Mouse (Mus musculus) retina, adult 2 months (tissue): ENCODE data around the gene Olfr1118.
"Not testable (repeated sequence)": the region's sequence is repeated elsewhere in the genome, so short reads cannot be mapped to it uniquely, and the experiment has no call there.

Experiments
- DNase-seq: peaks from one replicate; pipeline ENCODE4 v3.0.0-alpha.2; 2012; ENCODE audit warnings: low read depth, low spot score

The Olfr1118 gene

GRCm38 (mm10) chr2:87307281-87307680, at the start of gene Olfr1118:
Gene Olfr1118 (plus strand): TSS chr2:87307581.
- no peak for DNase-seq

GRCm38 (mm10) chr2:87267234-87267633, 40.1 kb upstream of the Olfr1118 start, which contains the start of gene Olfr1116:
Gene Olfr1116 (plus strand): TSS chr2:87267534.
- DNase-seq: no peak

- DNase-seq: not testable (repeated sequence)
These were observed 13.4 kb upstream of the Olfr1118 start for GRCm38 (mm10) chr2:87293977-87294376.

GRCm38 (mm10) chr2:87354515-87354914, 47.1 kb downstream of the Olfr1118 start, which contains the start of gene Olfr1120:
Gene Olfr1120 (plus strand): TSS chr2:87354815.
- DNase-seq: no peak

- DNase-seq: not testable (repeated sequence)
These were observed 52.7 kb downstream of the Olfr1118 start for GRCm38 (mm10) chr2:87360121-87360520.
